In genomic region chr5:23596326-23596965, GRCm38 (mm10) we compare ENCODE assay signal across 29 mouse cellular contexts.
DNase-seq lines count a peak whose midpoint lies in the region; ATAC-seq and TF ChIP-seq lines count a peak whose summit lies in the region.
"Had no signal": no experiment of that assay in that cellular context is flagged by ENCODE, and none has a peak within 500 bp of the region (broad histone marks: within the 10 kb centered on the region; RNA-seq: fewer than 3 reads in every experiment).

No protein-coding gene starts in this region.

- no peak for TF ChIP-seq POLR2A in myocyte (IDR thresholded peaks at IDR 0.05; ENCODE audit: insufficient read length, low read depth)

- TF ChIP-seq CTCF in C2C12 (IDR thresholded peaks at IDR 0.05; ENCODE audit: control insufficient read depth, insufficient read depth, insufficient read length), result no peak

- DNase-seq in ES-E14 (ENCODE audit: low read depth, low spot score), result peak; percentile 17
- DNase-seq in layer of hippocampus, adult 11-12 months (ENCODE audit: low spot score), result no peak
- DNase-seq: adrenal gland, postnatal 10 days; cerebellum, adult 9-10 months; gastrocnemius, postnatal 10 days; heart, postnatal 36 days; kidney, postnatal 14 days; liver, embryonic 13.5 days; lung, adult 18-20 months; right cerebral cortex, postnatal 14 days; thymus, postnatal 25 days had no signal

- no peaks in the 10 kb centered on the region for H3K9me3 ChIP-seq in ES-E14 (ENCODE audit: control insufficient read depth, insufficient read depth, low read depth, low read length)
- H3K9me3 ChIP-seq in intestine, embryonic 16.5 days (ENCODE audit: control insufficient read depth, low read length), result no peaks in the 10 kb centered on the region
- H3K9me3 ChIP-seq in hindbrain, embryonic 12.5 days (replicated peaks), result no peaks in the 10 kb centered on the region
- H3K9me3 ChIP-seq: embryonic facial prominence, embryonic 13.5 days; forebrain, embryonic 10.5 days; forebrain, embryonic 15.5 days; heart, embryonic 10.5 days; hindbrain, embryonic 13.5 days; limb, embryonic 10.5 days; limb, embryonic 15.5 days; liver, embryonic 13.5 days; neural tube, embryonic 13.5 days had no signal

- WGBS in intestine, embryonic 16.5 days, result 84% methylated on average over 5 of the region's 5 CpGs
- 89% methylated on average over 5 of the region's 5 CpGs for WGBS in hindbrain, embryonic 12.5 days

- peaks cover 6 to 17% of the 10 kb centered on the region in 2 experiments; a peak in 2 of 4 replicates for H3K4me1 ChIP-seq in ES-E14 (ENCODE audit: control insufficient read depth in 2 of 2, insufficient read depth in 2 of 2, low read length in 2 of 2, poor library complexity in 1 of 2)
- no peaks in the 10 kb centered on the region for H3K4me1 ChIP-seq in intestine, embryonic 16.5 days (ENCODE audit: control insufficient read depth, insufficient read depth, low read length)
- peaks cover 9% of the 10 kb centered on the region for H3K4me1 ChIP-seq in hindbrain, embryonic 12.5 days

- H3K27me3 ChIP-seq in C2C12 (ENCODE audit: control insufficient read depth, insufficient read depth, insufficient read length) (no peaks in the 10 kb centered on the region), myocyte (ENCODE audit: control insufficient read depth, insufficient read depth, insufficient read length) (no peaks in the 10 kb centered on the region)
- no peaks in the 10 kb centered on the region for H3K27me3 ChIP-seq in intestine, embryonic 16.5 days (replicated peaks; ENCODE audit: control insufficient read depth, insufficient read depth, low read length)
- H3K27me3 ChIP-seq in hindbrain, embryonic 12.5 days, result no peaks in the 10 kb centered on the region
- H3K27me3 ChIP-seq: embryonic facial prominence, embryonic 13.5 days; forebrain, embryonic 15.5 days; hindbrain, embryonic 13.5 days; limb, embryonic 15.5 days; liver, embryonic 13.5 days; neural tube, embryonic 13.5 days had no signal

- H3K4me3 ChIP-seq in C2C12 (ENCODE audit: insufficient read depth, poor library complexity, severe bottlenecking) (no peak overlapping the region), ES-E14 (ENCODE audit: insufficient read depth in 1 of 2, low read depth in 1 of 2, low read length in 2 of 2, poor library complexity in 1 of 2, severe bottlenecking in 1 of 2) (no peak overlapping the region), myocyte (no peak overlapping the region)
- H3K4me3 ChIP-seq in intestine, embryonic 16.5 days (ENCODE audit: low read length), result no peak overlapping the region
- H3K4me3 ChIP-seq in hindbrain, embryonic 12.5 days, result no peak overlapping the region
- H3K4me3 ChIP-seq: embryonic facial prominence, embryonic 13.5 days; forebrain, embryonic 10.5 days; forebrain, embryonic 15.5 days; heart, embryonic 10.5 days; hindbrain, embryonic 13.5 days; limb, embryonic 10.5 days; limb, embryonic 15.5 days; liver, embryonic 13.5 days; neural tube, embryonic 13.5 days had no signal

- H3K79me3 ChIP-seq in C2C12 (ENCODE audit: low read depth), result peaks cover 4% of the 10 kb centered on the region

- H3ac ChIP-seq in C2C12 (ENCODE audit: control insufficient read depth, insufficient read length, low read depth), result no peak overlapping the region
- no peak overlapping the region for H3ac ChIP-seq in myocyte (ENCODE audit: control insufficient read depth, insufficient read length)

- H3K9ac ChIP-seq in ES-E14 (ENCODE audit: insufficient read depth, low read depth, low read length, poor library complexity, severe bottlenecking), result no peak overlapping the region
- no peak overlapping the region for H3K9ac ChIP-seq in intestine, embryonic 16.5 days (ENCODE audit: low read depth, low read length)
- H3K9ac ChIP-seq in hindbrain, embryonic 12.5 days, result no peak overlapping the region
- H3K9ac ChIP-seq: embryonic facial prominence, embryonic 13.5 days; forebrain, embryonic 15.5 days; hindbrain, embryonic 13.5 days; limb, embryonic 15.5 days; liver, embryonic 13.5 days; neural tube, embryonic 13.5 days had no signal

- H3K36me3 ChIP-seq in C2C12 (ENCODE audit: control insufficient read depth, insufficient read depth) (no peaks in the 10 kb centered on the region), ES-E14 (ENCODE audit: control insufficient read depth, insufficient read depth, low read length, poor library complexity, severe bottlenecking) (no peaks in the 10 kb centered on the region), myocyte (ENCODE audit: control insufficient read depth, insufficient read depth) (no peaks in the 10 kb centered on the region)
- H3K36me3 ChIP-seq in intestine, embryonic 16.5 days (ENCODE audit: control insufficient read depth, insufficient read depth, low read length), result no peaks in the 10 kb centered on the region; the same call in 1 of the 2 replicates
- 0 out of 2 replicates have a peak, but pooled peaks cover 2% of the 10 kb centered on the region for H3K36me3 ChIP-seq in hindbrain, embryonic 12.5 days
- H3K36me3 ChIP-seq: forebrain, embryonic 10.5 days; forebrain, embryonic 15.5 days; limb, embryonic 10.5 days; liver, embryonic 13.5 days; neural tube, embryonic 13.5 days had no signal

- H3K79me2 ChIP-seq in C2C12 (ENCODE audit: control insufficient read depth, insufficient read depth) (no peaks in the 10 kb centered on the region), myocyte (ENCODE audit: control insufficient read depth, insufficient read depth) (no peaks in the 10 kb centered on the region)

- H3K4me2 ChIP-seq in myocyte (ENCODE audit: low read depth), result no peak overlapping the region
- H3K4me2 ChIP-seq in intestine, embryonic 16.5 days (ENCODE audit: low read depth, low read length), result no peak overlapping the region
- H3K4me2 ChIP-seq in hindbrain, embryonic 12.5 days (replicated peaks), result no peak overlapping the region
- H3K4me2 ChIP-seq: embryonic facial prominence, embryonic 13.5 days; forebrain, embryonic 15.5 days; hindbrain, embryonic 13.5 days; limb, embryonic 15.5 days; liver, embryonic 13.5 days; midbrain, embryonic 11.5 days; neural tube, embryonic 13.5 days had no signal

- peak; percentile 59 for ATAC-seq in granulocyte monocyte progenitor cell, adult 5-6 weeks (replicated peaks; ENCODE audit: poor library complexity, severe bottlenecking)
- ATAC-seq in intestine, embryonic 16.5 days, result no peak
- ATAC-seq in hindbrain, embryonic 12.5 days (ENCODE audit: low FRiP score), result no peak
- ATAC-seq: forebrain, embryonic 15.5 days; intestine, postnatal 0 days; lung, postnatal 0 days; midbrain, embryonic 16.5 days had no signal

- in situ Hi-C loops in ES-E14 (cut with MboI; ENCODE audit: low sequenced_read_pairs in 2 of 2, unreplicated experiment in 2 of 2), result no loop called here

- no peak overlapping the region for H3K27ac ChIP-seq in ES-E14 (ENCODE audit: insufficient read depth, low read depth, low read length, poor library complexity, severe bottlenecking)
- no peak overlapping the region for H3K27ac ChIP-seq in intestine, embryonic 16.5 days (ENCODE audit: low read length)
- no peak overlapping the region for H3K27ac ChIP-seq in hindbrain, embryonic 12.5 days
- H3K27ac ChIP-seq: embryonic facial prominence, embryonic 13.5 days; forebrain, embryonic 10.5 days; forebrain, embryonic 15.5 days; hindbrain, embryonic 13.5 days; limb, embryonic 10.5 days; limb, embryonic 15.5 days; liver, embryonic 13.5 days; macrophage; neural tube, embryonic 13.5 days had no signal

TF ChIP-seq in C2C12, 6 proteins besides CTCF, POLR2A, EP300 and RAD21:
- peak; percentile 31 for TF ChIP-seq CEBPB (IDR thresholded peaks at IDR 0.05; ENCODE audit: low read depth)
- no peak for TF ChIP-seq MYOD1 (IDR thresholded peaks at IDR 0.05; ENCODE audit: control insufficient read depth, insufficient read length, low read depth)

TF ChIP-seq in ES-E14, 5 proteins besides CTCF, POLR2A, EP300 and RAD21:
- TF ChIP-seq MAFK (IDR thresholded peaks at IDR 0.05; ENCODE audit: insufficient read depth, low read depth, low read length) (0 out of 2 replicates have a peak, but pooled peaks have one; percentile 29), CHD2 (IDR thresholded peaks at IDR 0.05; ENCODE audit: low read depth, low read length) (no peak), HCFC1 (IDR thresholded peaks at IDR 0.05; ENCODE audit: borderline replicate concordance, insufficient read depth, low read length) (no peak), ZNF384 (IDR thresholded peaks at IDR 0.05; ENCODE audit: low read depth, low read length) (0 out of 2 replicates have a peak, but pooled peaks have one; percentile 24), ZC3H11A (IDR thresholded peaks at IDR 0.05; ENCODE audit: borderline replicate concordance, low read depth, low read length) (peak; percentile 11; the same call in 1 of the 2 replicates)

TF ChIP-seq in myocyte, 11 proteins besides CTCF, POLR2A, EP300 and RAD21:
- no peak for TF ChIP-seq E2F4 (IDR thresholded peaks at IDR 0.05; ENCODE audit: insufficient read depth)
- 0 out of 2 replicates have a peak, but pooled peaks have one; percentile 3 for TF ChIP-seq CEBPB (IDR thresholded peaks at IDR 0.05; ENCODE audit: insufficient read depth, poor library complexity, severe bottlenecking)
TF ChIP-seq in myocyte: peak in this region for 1.
